Mouse (Mus musculus) hindbrain, embryonic 10.5 days (tissue): Measurements from ENCODE around the gene Ifrd2. TPM values are rescaled to one million over a fixed set of nuclear protein-coding genes. Genes with fewer than 3 reads are reported as not detected.
A peak's percentile ranks its signal among the peaks of the same experiment; 100 is the strongest.
"Not testable (repeated sequence)": the region's sequence is repeated elsewhere in the genome, so short reads cannot be mapped to it uniquely, and the experiment has no call there.

Experiments used
- DNase-seq: peaks from one replicate; pipeline ENCODE4 v3.0.0-alpha.2; 2017; ENCODE audit warnings: low spot score
- H3K27ac ChIP-seq: fragments of 300-500 bp; sonication (generic); 2 replicates; pipeline ENCODE4 v1.5.1; 2016; ENCODE audit warnings: mild to moderate bottlenecking, moderate library complexity
- H3K27me3 ChIP-seq: fragments of 300-500 bp; sonication (generic); 2 replicates; pipeline ENCODE4 v1.6.1; 2016; ENCODE audit warnings: mild to moderate bottlenecking; ENCODE audit not compliant: poor library complexity, insufficient read depth, severe bottlenecking
- H3K36me3 ChIP-seq: fragments of 300-500 bp; sonication (generic); 2 replicates; pipeline ENCODE4 v1.6.1; 2016; ENCODE audit warnings: mild to moderate bottlenecking, moderate library complexity
- H3K4me1 ChIP-seq: fragments of 300-500 bp; sonication (generic); replicated peaks from 2 replicates; pipeline ENCODE4 v1.6.1; 2016; ENCODE audit warnings: mild to moderate bottlenecking
- H3K4me3 ChIP-seq: fragments of 300-500 bp; sonication (generic); 2 replicates; pipeline ENCODE4 v1.5.1; 2016; ENCODE audit warnings: mild to moderate bottlenecking, moderate library complexity
- H3K9me3 ChIP-seq: fragments of 300-500 bp; sonication (generic); 2 replicates; pipeline ENCODE4 v1.6.1; 2016; ENCODE audit warnings: mild to moderate bottlenecking, moderate library complexity
- WGBS: fragments of 180-500 bp; shearing (Covaris S2); methylation state at CpG from one replicate; pipeline ENCODE4 v1.1.7; 2016; 5-methylcytosine and 5-hydroxymethylcytosine counted together
- polyA plus RNA-seq: library from polyadenylated mRNA; unstranded; fragments of >200 nt; fragmentation: Nextera tagmentation; extraction: Ambion mirVana; gene quantifications from 2 replicates; pipeline ENCODE4 v1.2.1, GENCODE M21; 2016

The Ifrd2 gene
- polyA plus RNA-seq, 1 experiment from 2014 or later: 41.1 TPM

GRCm38 (mm10) chr9:107554319-107554825 lies 33.1 kb upstream of the Ifrd2 start:
- peaks cover 62% of the 10 kb centered on the region for H3K4me1 ChIP-seq
- H3K9me3 ChIP-seq: no peaks in the 10 kb centered on the region
- peak; percentile 98 for DNase-seq
- peaks cover 31% of the 10 kb centered on the region for H3K36me3 ChIP-seq
- H3K27ac ChIP-seq: peak overlapping the region; percentile 96
- H3K4me3 ChIP-seq: peak overlapping the region; percentile 84
- under 1% methylated on average over 53 of the region's 53 CpGs for WGBS
- peaks cover 42% of the 10 kb centered on the region for H3K27me3 ChIP-seq

- Histone ChIP-seq H3K4me3 (peak overlapping the region; percentile 84), H3K4me1 (peaks cover 62% of the 10 kb centered on the region), H3K9me3 (no peaks in the 10 kb centered on the region), H3K27me3 (peaks cover 36% of the 10 kb centered on the region), H3K27ac (peak overlapping the region; percentile 96), H3K36me3 (peaks cover 38% of the 10 kb centered on the region)
- DNase-seq: no peak
- 0% methylated on average over 23 of the region's 23 CpGs for WGBS
Observed at GRCm38 (mm10) chr9:107555031-107555457, 32.4 kb upstream of the Ifrd2 start.

DNA sequence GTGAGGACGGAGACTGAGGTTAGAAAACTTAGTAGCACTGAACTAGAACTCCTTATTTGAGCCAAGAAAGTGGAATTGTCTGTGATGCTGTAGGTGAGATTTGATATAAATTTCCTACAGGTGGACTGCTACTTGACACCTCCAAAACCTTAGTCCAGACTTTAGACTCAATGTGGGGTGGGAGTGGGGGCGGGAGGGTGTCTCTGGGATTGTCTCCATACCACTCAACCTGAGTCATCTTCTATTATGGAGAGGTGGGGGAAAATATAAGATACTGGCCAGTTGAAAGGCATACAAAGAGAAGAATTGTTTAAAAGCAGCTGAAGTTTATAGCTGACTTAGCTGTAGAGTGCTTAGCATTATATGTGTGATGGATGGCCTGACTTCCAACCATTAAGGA lies 31.7 kb upstream of the Ifrd2 start:
- Histone ChIP-seq H3K4me1 (peaks cover 57% of the 10 kb centered on the region), H3K36me3 (peaks cover 45% of the 10 kb centered on the region), H3K27me3 (peaks cover 29% of the 10 kb centered on the region), H3K4me3 (peak overlapping the region; percentile 84), H3K27ac (peak overlapping the region; percentile 96), H3K9me3 (no peaks in the 10 kb centered on the region)
- WGBS: 48% methylated on average over 2 of the region's 2 CpGs
- DNase-seq: no peak

DNA sequence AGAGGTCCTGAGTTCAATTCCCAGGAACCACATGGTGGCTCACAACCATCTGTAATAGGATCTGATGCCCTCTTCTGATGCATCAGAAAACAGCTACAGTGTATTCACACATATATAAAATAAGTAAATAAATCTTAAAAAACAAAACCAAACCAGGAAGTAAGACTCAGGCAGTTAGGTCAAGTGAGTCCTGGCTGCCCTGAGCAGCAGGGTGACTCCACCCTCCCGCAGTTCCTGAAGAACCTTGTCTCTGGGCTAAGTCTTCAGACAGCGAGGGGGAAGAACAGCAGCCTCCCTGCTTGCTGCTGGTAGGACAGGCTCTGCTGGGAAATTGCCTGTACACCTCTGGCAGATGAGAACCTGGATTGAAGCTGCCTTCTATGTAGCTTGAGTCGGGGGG lies 31.1 kb upstream of the Ifrd2 start:
- Histone ChIP-seq H3K4me3 (peak overlapping the region; percentile 84), H3K36me3 (peaks cover 51% of the 10 kb centered on the region), H3K4me1 (peaks cover 50% of the 10 kb centered on the region), H3K9me3 (no peaks in the 10 kb centered on the region), H3K27me3 (peaks cover 23% of the 10 kb centered on the region), H3K27ac (no peak overlapping the region)
- WGBS: 81% methylated on average over 3 of the region's 3 CpGs
- DNase-seq: no peak

DNA sequence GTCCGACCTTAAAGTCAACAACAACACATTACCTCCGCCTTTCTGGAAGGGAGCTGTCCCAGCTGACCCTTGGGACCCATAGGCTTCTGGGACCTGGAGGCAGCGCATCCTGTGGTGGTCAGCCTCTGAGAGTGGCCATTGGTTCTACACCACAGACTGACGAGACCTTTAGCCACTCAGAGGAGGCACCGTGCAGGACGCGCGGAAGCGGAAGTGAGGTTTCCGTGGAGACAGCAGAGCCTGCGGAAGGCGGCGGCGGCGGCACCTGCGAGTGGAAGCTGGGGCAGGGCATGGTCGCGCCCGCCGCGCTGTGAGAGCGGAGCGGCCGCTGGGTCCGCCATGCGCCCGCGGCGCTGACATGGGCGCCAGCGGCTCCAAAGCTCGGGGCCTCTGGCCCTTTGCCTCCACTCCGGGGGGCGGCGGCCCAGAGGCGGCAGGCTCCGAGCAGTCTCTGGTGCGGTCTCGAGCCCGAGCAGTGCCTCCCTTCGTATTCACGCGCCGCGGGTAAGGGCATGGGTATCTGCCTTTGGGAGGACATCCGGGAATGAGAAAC lies 24.3 kb upstream of the Ifrd2 start, which contains the start of gene Tusc2:
TSS of gene Tusc2 (plus strand) at position 227 of the 553 bp plus-strand sequence.
- DNase-seq: peak; percentile 95
- Histone ChIP-seq H3K9me3 (no peaks in the 10 kb centered on the region), H3K36me3 (peaks cover 70% of the 10 kb centered on the region), H3K4me3 (peak within 1 kb of the TSS; percentile 95), H3K27ac (peak within 1 kb of the TSS; percentile 88), H3K4me1 (peaks cover 62% of the 10 kb centered on the region), H3K27me3 (no peaks in the 10 kb centered on the region)
- under 1% methylated on average over 46 of the region's 46 CpGs for WGBS

- peaks cover 79% of the 10 kb centered on the region for H3K4me1 ChIP-seq
- WGBS: 53% methylated on average over 5 of the region's 5 CpGs
- H3K36me3 ChIP-seq: peaks cover 51% of the 10 kb centered on the region
- H3K27me3 ChIP-seq, H3K27ac ChIP-seq, DNase-seq, H3K9me3 ChIP-seq: not testable (repeated sequence)
- peak overlapping the region; percentile 20; the same call in 1 of the 2 replicates for H3K4me3 ChIP-seq
Observed at GRCm38 (mm10) chr9:107565556-107565955, 21.9 kb upstream of the Ifrd2 start.

DNA sequence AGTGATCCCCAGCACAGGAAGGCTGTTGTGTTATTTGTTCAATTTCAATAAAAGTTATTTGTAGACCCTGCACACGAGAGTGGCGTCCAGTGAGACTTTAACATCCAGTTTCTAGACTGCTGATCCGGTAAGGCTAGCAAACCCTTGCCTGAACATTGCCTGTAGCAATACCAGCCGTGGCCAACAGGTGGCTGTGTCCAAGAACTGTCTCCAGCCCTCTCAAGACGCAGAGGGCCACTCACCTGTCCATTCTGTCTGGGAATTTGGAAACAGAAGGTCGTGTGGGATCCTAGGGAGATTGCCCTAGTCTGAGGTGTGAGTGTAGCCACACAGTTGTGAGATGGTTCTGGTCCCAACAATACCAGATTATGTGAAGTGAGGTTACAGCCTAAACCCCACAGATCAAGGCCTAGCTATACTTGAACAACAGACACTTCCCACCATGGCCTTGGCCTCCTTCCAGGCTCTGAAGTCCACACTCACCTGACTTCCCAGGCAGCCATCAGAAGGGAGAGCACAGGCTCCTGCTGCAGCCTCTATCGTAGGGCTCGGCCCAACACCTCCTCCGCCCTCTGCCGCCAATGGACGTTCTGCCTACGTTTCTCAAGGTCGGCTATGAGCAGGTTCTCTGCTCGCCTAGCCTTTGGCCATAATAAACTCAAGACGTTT lies 21.3 kb upstream of the Ifrd2 start:
- H3K36me3 ChIP-seq: peaks cover 51% of the 10 kb centered on the region
- H3K9me3 ChIP-seq: no peaks in the 10 kb centered on the region
- H3K4me1 ChIP-seq: peaks cover 85% of the 10 kb centered on the region
- DNase-seq: peak; percentile 83
- H3K27me3 ChIP-seq: no peaks in the 10 kb centered on the region
- H3K4me3 ChIP-seq: 0 out of 2 replicates have a peak overlapping the region, but pooled peaks have one; percentile 5
- WGBS: 61% methylated on average over 15 of the region's 15 CpGs
- H3K27ac ChIP-seq: 0 out of 2 replicates have a peak overlapping the region, but pooled peaks have one; percentile 35

- no peak for DNase-seq
- no peaks in the 10 kb centered on the region for H3K9me3 ChIP-seq
- 57% methylated on average over 3 of the region's 3 CpGs for WGBS
- peaks cover 91% of the 10 kb centered on the region for H3K4me1 ChIP-seq
- peaks cover 51% of the 10 kb centered on the region for H3K36me3 ChIP-seq
- peak overlapping the region; percentile 98; the same call in 1 of the 2 replicates for H3K27ac ChIP-seq
- peak overlapping the region; percentile 84 for H3K4me3 ChIP-seq
- no peaks in the 10 kb centered on the region for H3K27me3 ChIP-seq
Observed at GRCm38 (mm10) chr9:107566855-107567254, 20.6 kb upstream of the Ifrd2 start.

DNA sequence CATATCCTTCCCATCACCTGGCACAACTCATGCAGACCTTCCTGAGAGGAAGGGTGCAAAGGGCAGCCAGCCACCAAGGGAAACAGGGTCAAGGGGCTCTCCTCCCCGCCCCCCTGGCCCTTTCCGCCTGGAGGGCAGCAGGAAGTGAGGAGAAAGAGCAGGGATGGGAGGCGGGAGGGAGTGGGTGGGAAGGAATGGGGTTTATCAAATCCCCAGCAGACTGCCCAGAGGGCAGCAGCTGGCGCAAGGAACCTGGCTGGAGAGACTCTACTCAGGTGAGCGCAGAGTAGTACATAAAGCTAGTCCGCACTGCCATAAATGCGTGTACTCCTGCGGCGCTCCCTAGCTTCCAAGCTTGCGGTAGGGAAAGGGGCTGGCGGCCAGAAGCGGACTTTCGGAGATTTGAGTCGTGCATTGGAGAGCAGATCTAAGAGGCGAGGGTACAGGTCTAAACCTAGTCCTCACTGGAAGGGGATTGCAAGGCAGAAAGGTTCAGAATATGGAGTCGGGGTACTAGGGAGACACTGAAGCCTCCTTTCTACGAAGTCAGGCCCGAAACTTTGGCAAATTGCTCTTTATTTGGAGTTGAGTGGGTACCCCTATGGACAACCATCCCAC lies 19.6 kb upstream of the Ifrd2 start, which contains the start of gene Hyal2:
TSS of gene Hyal2 (plus strand) at position 244 of the 618 bp plus-strand sequence.
- WGBS: 4% methylated on average over 18 of the region's 18 CpGs
- peak; percentile 35 for DNase-seq
- H3K27me3 ChIP-seq: no peaks in the 10 kb centered on the region
- H3K9me3 ChIP-seq: no peaks in the 10 kb centered on the region
- H3K4me1 ChIP-seq: peaks cover 88% of the 10 kb centered on the region
- H3K4me3 ChIP-seq: peak within 1 kb of the TSS; percentile 84
- H3K36me3 ChIP-seq: peaks cover 54% of the 10 kb centered on the region
- H3K27ac ChIP-seq: peak within 1 kb of the TSS; percentile 98

GRCm38 (mm10) chr9:107568331-107569261 lies 18.8 kb upstream of the Ifrd2 start:
- H3K4me1 ChIP-seq: peaks cover 80% of the 10 kb centered on the region
- no peaks in the 10 kb centered on the region; the same call in 1 of the 2 replicates for H3K9me3 ChIP-seq
- H3K36me3 ChIP-seq: peaks cover 62% of the 10 kb centered on the region
- under 1% methylated on average over 41 of the region's 41 CpGs for WGBS
- DNase-seq: peak; percentile 90
- H3K27ac ChIP-seq: peak overlapping the region; percentile 98
- H3K4me3 ChIP-seq: peak overlapping the region; percentile 84
- no peaks in the 10 kb centered on the region for H3K27me3 ChIP-seq

GRCm38 (mm10) chr9:107569270-107569669 lies 18.2 kb upstream of the Ifrd2 start:
- peaks cover 73% of the 10 kb centered on the region for H3K4me1 ChIP-seq

DNA sequence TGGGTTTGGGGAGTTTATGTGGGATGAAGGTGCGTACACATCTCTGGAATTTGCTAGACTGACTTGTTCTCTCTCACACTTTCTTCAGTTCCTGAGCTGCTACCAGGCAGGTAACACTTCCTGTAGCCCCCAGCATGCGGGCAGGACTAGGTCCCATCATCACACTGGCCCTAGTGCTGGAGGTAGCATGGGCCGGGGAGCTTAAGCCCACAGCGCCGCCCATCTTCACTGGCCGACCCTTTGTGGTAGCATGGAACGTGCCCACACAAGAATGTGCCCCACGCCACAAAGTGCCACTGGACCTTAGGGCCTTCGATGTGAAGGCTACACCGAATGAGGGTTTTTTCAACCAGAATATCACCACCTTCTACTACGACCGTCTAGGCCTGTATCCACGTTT lies 17.4 kb upstream of the Ifrd2 start:
- H3K4me3 ChIP-seq: peak overlapping the region; percentile 84
- H3K27ac ChIP-seq: peak overlapping the region; percentile 98
- H3K4me1 ChIP-seq: peaks cover 67% of the 10 kb centered on the region
- H3K9me3 ChIP-seq: no peaks in the 10 kb centered on the region; the same call in 1 of the 2 replicates
- 63% methylated on average over 13 of the region's 13 CpGs for WGBS
- DNase-seq: no peak
- H3K36me3 ChIP-seq: peaks cover 65% of the 10 kb centered on the region
- H3K27me3 ChIP-seq: no peaks in the 10 kb centered on the region

More at GRCm38 (mm10) chr9:107569270-107569669, 18.2 kb upstream of the Ifrd2 start:
- Histone ChIP-seq H3K4me3 (peak overlapping the region; percentile 84), H3K27ac (peak overlapping the region; percentile 98), H3K27me3 (no peaks in the 10 kb centered on the region), H3K9me3 (no peaks in the 10 kb centered on the region; the same call in 1 of the 2 replicates), H3K36me3 (peaks cover 65% of the 10 kb centered on the region)
- WGBS: under 1% methylated on average over 23 of the region's 23 CpGs
- DNase-seq: no peak
